Mouse (Mus musculus): ENCODE measurements around the gene Srrm1. TPM values are rescaled to one million over a fixed set of nuclear protein-coding genes. Genes with fewer than 3 reads are reported as not detected.

Srrm1 gene
- polyA plus RNA-seq (2012; rRNA removed), result 158 and 197 TPM in 2 replicates
- polyA plus RNA-seq (2014; fragmentation: Nextera tagmentation; extraction: Ambion mirVana), result 176 and 202 TPM in 2 replicates

DNA sequence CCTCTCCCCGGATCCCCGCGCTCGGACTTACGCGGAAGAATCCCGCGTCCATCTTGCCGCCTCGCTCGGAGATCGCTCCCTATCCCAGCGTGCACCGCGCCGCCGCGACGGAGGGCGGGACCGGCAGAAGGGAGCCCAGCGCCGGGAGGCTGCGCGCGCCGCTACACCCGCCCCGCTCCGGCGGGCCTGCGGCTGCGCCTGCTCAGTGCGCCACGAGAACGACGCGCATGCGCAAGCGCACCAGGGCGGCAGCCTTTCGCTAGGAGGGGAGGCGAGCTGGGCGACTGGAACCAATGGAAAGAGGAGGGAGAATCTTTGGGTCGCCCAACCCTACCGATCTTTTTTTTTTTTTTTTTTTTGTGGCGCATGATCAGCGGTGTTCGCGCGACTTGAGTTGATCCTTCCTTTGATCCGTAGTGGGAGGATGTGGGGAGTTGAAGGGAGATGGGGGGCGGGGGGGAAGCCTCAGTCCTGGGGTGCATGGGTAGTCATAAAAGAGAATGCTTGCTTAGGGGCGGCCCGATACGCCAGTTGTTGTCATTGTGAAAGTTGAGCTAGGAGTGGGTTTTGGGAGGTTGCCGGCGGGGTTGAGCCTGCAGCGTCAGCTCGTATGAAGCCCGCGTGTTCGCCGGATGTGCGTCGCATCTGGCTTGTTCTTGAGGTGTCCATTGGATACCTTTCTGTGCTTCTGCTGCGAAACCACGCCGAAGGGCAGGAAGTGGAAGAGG lies at the start of gene Srrm1:
Srrm1 (minus strand) TSS at position 256 of the 728 bp plus-strand sequence.
- 0% methylated on average over 54 of the region's 69 CpGs for WGBS
- TF ChIP-seq POLR2A (IDR thresholded peaks at IDR 0.05; ENCODE audit: borderline replicate concordance, extremely low read depth, insufficient read depth, insufficient read length), result peak; percentile 81; the same call in 1 of the 2 replicates
- Histone ChIP-seq H3K4me3 (replicated peaks; ENCODE audit: low read length) (peak within 1 kb of the TSS; percentile 94), H3K4me1 (ENCODE audit: control insufficient read depth, insufficient read depth, low read length) (peaks cover 17% of the 10 kb centered on the region), H3K9ac (ENCODE audit: low read depth, low read length, severe bottlenecking) (peak within 1 kb of the TSS; percentile 98), H3K9me3 (ENCODE audit: control insufficient read depth, low read length) (no peaks in the 10 kb centered on the region), H3K36me3 (ENCODE audit: control insufficient read depth, insufficient read depth, low read length) (peaks cover 15% of the 10 kb centered on the region), H3K4me2 (replicated peaks; ENCODE audit: low read depth, low read length, severe bottlenecking) (peak within 1 kb of the TSS; percentile 79), H3K27ac (replicated peaks; ENCODE audit: low read depth, low read length) (peak within 1 kb of the TSS; percentile 95), H3K27me3 (ENCODE audit: control insufficient read depth, insufficient read depth, low read length) (no peaks in the 10 kb centered on the region)
- peak; percentile 92 for ATAC-seq (ENCODE audit: low FRiP score, low read depth)
- peak; percentile 98 for DNase-seq (ENCODE audit: low spot score)

DNA sequence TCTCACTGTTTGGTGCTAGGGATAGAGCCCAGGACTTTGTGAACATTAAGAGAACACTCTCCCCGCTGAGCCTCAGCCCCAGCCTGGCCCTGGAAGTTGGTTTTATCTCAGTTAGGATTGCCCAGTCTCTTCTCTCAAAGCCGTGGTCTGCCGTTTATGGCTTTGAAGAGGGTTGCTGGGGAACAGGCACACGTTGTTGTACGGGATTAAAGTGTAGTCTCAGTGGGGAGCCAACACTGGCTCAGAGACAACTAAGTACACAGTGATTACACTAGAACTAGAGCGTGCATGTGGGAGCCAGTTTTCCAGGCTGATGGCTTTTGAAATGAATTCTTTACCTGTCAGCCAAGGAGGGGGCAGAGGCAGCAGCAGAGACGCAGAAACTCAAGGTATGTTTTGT lies 48.8 kb upstream of the Srrm1 start:
- DNase-seq (ENCODE audit: low spot score) (no peak), ATAC-seq (ENCODE audit: low FRiP score, low read depth) (no peak)
- peaks cover 17% of the 10 kb centered on the region; the same call in 1 of the 2 replicates for H3K27me3 ChIP-seq (ENCODE audit: control insufficient read depth, insufficient read depth, low read length)
- no peaks in the 10 kb centered on the region for H3K36me3 ChIP-seq (ENCODE audit: control insufficient read depth, insufficient read depth, low read length)
- H3K27ac ChIP-seq (replicated peaks; ENCODE audit: low read depth, low read length), result no peak overlapping the region
- WGBS, result 23% methylated on average over 7 of the region's 7 CpGs
- 0 out of 2 replicates have a peak, but pooled peaks cover 2% of the 10 kb centered on the region for H3K4me1 ChIP-seq (ENCODE audit: control insufficient read depth, insufficient read depth, low read length)
- H3K9me3 ChIP-seq (ENCODE audit: control insufficient read depth, low read length), result no peaks in the 10 kb centered on the region
- H3K9ac ChIP-seq (ENCODE audit: low read depth, low read length, severe bottlenecking), result no peak overlapping the region
- H3K4me3 ChIP-seq (replicated peaks; ENCODE audit: low read length), result no peak overlapping the region
- no peak overlapping the region for H3K4me2 ChIP-seq (replicated peaks; ENCODE audit: low read depth, low read length, severe bottlenecking)
- TF ChIP-seq POLR2A (IDR thresholded peaks at IDR 0.05; ENCODE audit: borderline replicate concordance, extremely low read depth, insufficient read depth, insufficient read length), result no peak

DNA sequence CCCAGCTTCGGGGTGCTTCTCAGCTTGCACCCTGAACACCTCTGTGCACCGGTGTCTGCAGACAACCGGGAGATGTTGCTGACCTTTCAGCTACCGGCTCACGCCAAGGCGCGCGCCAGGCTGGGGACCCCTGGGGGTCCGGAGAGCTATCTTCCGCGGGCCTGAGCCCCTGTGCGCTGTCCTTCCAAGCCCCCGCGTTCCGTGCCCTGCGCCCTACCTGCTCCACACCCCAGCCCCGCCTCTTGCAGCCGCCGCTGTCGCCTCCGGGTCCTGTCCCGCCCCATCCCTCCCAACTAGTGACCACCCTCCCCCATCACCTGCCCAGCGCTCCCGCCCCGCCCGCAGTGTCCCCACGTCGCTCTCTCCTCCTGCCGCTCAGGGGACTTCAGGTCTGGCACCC lies 44.9 kb upstream of the Srrm1 start, which contains the start of gene Ncmap:
Ncmap (minus strand) TSS at position 237 of the 400 bp plus-strand sequence.
- peak within 1 kb of the TSS; percentile 66 for H3K4me2 ChIP-seq (replicated peaks; ENCODE audit: low read depth, low read length, severe bottlenecking)
- H3K9me3 ChIP-seq (ENCODE audit: control insufficient read depth, low read length), result no peaks in the 10 kb centered on the region
- no peak for DNase-seq (ENCODE audit: low spot score)
- no peak within 1 kb of the TSS for H3K27ac ChIP-seq (replicated peaks; ENCODE audit: low read depth, low read length)
- H3K27me3 ChIP-seq (ENCODE audit: control insufficient read depth, insufficient read depth, low read length), result peaks cover 21% of the 10 kb centered on the region; the same call in 1 of the 2 replicates
- WGBS, result 3% methylated on average over 8 of the region's 29 CpGs
- 0 out of 2 replicates have a peak, but pooled peaks cover 2% of the 10 kb centered on the region for H3K4me1 ChIP-seq (ENCODE audit: control insufficient read depth, insufficient read depth, low read length)
- peak within 1 kb of the TSS; percentile 35; the same call in 1 of the 2 replicates for H3K9ac ChIP-seq (ENCODE audit: low read depth, low read length, severe bottlenecking)
- ATAC-seq (ENCODE audit: low FRiP score, low read depth), result no peak
- no peaks in the 10 kb centered on the region for H3K36me3 ChIP-seq (ENCODE audit: control insufficient read depth, insufficient read depth, low read length)
- no peak for TF ChIP-seq POLR2A (IDR thresholded peaks at IDR 0.05; ENCODE audit: borderline replicate concordance, extremely low read depth, insufficient read depth, insufficient read length)
- H3K4me3 ChIP-seq (replicated peaks; ENCODE audit: low read length), result peak within 1 kb of the TSS; percentile 37

DNA sequence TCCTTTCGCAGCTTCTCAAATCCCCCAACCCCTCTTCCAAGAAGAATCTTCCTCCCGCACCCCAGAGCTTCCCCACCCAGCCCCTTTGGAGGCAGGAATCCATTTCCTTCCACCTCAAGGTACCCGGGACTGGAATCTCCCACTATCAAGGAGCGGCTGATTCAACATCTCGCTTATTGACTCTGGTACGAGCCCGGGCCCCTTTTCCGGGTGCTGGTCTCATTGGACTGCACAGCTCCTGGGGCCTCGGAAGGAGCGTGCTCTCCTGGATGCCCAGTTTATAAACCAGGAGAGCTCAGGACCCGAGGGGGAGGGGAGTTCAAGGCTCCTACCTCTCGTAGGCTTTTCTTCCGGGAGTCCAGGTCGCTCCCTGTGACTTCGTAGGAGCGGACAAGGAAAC lies 44.4 kb upstream of the Srrm1 start:
- TF ChIP-seq POLR2A (IDR thresholded peaks at IDR 0.05; ENCODE audit: borderline replicate concordance, extremely low read depth, insufficient read depth, insufficient read length), result no peak
- Histone ChIP-seq H3K27ac (replicated peaks; ENCODE audit: low read depth, low read length) (no peak overlapping the region), H3K4me2 (replicated peaks; ENCODE audit: low read depth, low read length, severe bottlenecking) (peak overlapping the region; percentile 66), H3K9me3 (ENCODE audit: control insufficient read depth, low read length) (no peaks in the 10 kb centered on the region), H3K27me3 (ENCODE audit: control insufficient read depth, insufficient read depth, low read length) (peaks cover 21% of the 10 kb centered on the region; the same call in 1 of the 2 replicates), H3K4me3 (replicated peaks; ENCODE audit: low read length) (peak overlapping the region; percentile 37), H3K4me1 (ENCODE audit: control insufficient read depth, insufficient read depth, low read length) (0 out of 2 replicates have a peak, but pooled peaks cover 2% of the 10 kb centered on the region), H3K9ac (ENCODE audit: low read depth, low read length, severe bottlenecking) (peak overlapping the region; percentile 35; the same call in 1 of the 2 replicates), H3K36me3 (ENCODE audit: control insufficient read depth, insufficient read depth, low read length) (no peaks in the 10 kb centered on the region)
- DNase-seq (ENCODE audit: low spot score) (no peak), ATAC-seq (ENCODE audit: low FRiP score, low read depth) (no peak)
- WGBS, result 6% methylated on average over 16 of the region's 16 CpGs

DNA sequence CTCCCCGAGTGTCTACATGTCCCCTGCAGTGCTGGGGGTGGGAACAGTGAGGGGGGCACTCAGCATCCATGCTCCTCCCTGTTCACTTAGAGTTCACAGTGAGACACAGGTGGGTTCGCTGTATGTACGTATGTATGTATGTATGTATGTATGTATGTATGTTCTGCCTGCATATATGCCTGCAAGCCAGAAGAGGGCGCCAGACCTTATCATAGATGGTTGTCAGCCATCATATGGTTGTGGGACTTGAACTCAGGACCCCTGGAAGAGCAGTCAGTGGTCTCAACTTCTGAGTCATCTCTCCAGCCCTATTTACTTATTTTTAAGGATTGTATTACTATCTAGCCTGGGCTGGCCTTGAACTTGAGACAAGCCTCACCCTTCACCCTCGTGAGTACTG lies 43.2 kb upstream of the Srrm1 start:
- Histone ChIP-seq H3K27ac (replicated peaks; ENCODE audit: low read depth, low read length) (no peak overlapping the region), H3K4me1 (ENCODE audit: control insufficient read depth, insufficient read depth, low read length) (0 out of 2 replicates have a peak, but pooled peaks cover 2% of the 10 kb centered on the region), H3K9ac (ENCODE audit: low read depth, low read length, severe bottlenecking) (no peak overlapping the region), H3K9me3 (ENCODE audit: control insufficient read depth, low read length) (no peaks in the 10 kb centered on the region), H3K27me3 (ENCODE audit: control insufficient read depth, insufficient read depth, low read length) (peaks cover 21% of the 10 kb centered on the region; the same call in 1 of the 2 replicates), H3K4me3 (replicated peaks; ENCODE audit: low read length) (no peak overlapping the region), H3K36me3 (ENCODE audit: control insufficient read depth, insufficient read depth, low read length) (no peaks in the 10 kb centered on the region), H3K4me2 (replicated peaks; ENCODE audit: low read depth, low read length, severe bottlenecking) (no peak overlapping the region)
- no peak for TF ChIP-seq POLR2A (IDR thresholded peaks at IDR 0.05; ENCODE audit: borderline replicate concordance, extremely low read depth, insufficient read depth, insufficient read length)
- WGBS, result 77% methylated on average over 5 of the region's 5 CpGs
- ATAC-seq (ENCODE audit: low FRiP score, low read depth) (no peak), DNase-seq (ENCODE audit: low spot score) (no peak)

All from limb, embryonic 14.5 days (tissue).